Mouse (Mus musculus): ENCODE data around the gene Aamdc.

DNA sequence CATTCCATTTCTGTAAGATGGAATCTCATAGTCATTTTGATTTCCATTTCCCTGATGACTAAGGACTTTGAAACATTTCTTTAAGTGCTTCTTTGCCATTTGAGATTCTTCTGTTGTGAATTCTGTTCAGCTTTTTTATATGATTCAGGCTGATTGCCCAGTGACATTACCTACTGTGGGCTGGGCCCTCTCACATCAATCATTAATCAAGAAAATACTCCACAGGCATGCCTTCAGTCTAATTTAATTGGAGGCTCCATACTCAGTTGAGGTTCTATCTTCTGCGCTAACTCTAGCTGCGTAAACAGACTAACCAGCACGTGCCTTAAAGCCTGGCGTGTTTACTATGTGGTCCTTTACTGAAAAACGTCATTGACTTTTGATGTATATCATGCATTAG is 42.0 kb upstream of the Aamdc start:
- TF ChIP-seq CTCF (IDR thresholded peaks at IDR 0.05; ENCODE audit: borderline replicate concordance, insufficient read depth, low read length) (no peak), POLR2A (IDR thresholded peaks at IDR 0.05; ENCODE audit: low read depth, low read length) (no peak)
